Mouse (Mus musculus) liver, postnatal 0 days (tissue): Measurements from ENCODE around the gene Gsdmc4. TPM values are rescaled to one million over a fixed set of nuclear protein-coding genes. Genes with fewer than 3 reads are reported as not detected.
"Not testable (repeated sequence)": the region's sequence is repeated elsewhere in the genome, so short reads cannot be mapped to it uniquely, and the experiment has no call there.

Source experiments
- ATAC-seq: fragments of 200-750 bp; cut with Nextera tagmentation; 2 replicates; pipeline ENCODE4 v1.8.0; 2017; ENCODE audit warnings: mild to moderate bottlenecking, moderate library complexity
- DNase-seq: peaks from one replicate; pipeline ENCODE4 v3.0.0-alpha.2; 2016
- H3K27ac ChIP-seq: fragments of 300-500 bp; sonication (generic); 2 replicates; pipeline ENCODE4 v1.5.1; 2014; ENCODE audit warnings: antibody characterized with exemption, moderate library complexity, mild to moderate bottlenecking, low read depth
- H3K27me3 ChIP-seq: fragments of 300-500 bp; sonication (generic); 2 replicates; pipeline ENCODE4 v1.6.1; 2014; ENCODE audit warnings: low read length, control low read depth, mixed read lengths; ENCODE audit not compliant: insufficient read depth
- H3K36me3 ChIP-seq: fragments of 300-500 bp; sonication (generic); replicated peaks from 2 replicates; pipeline ENCODE4 v1.6.1; 2014; ENCODE audit warnings: mild to moderate bottlenecking, control low read depth, low read length, moderate library complexity, mixed read lengths; ENCODE audit not compliant: insufficient read depth
- H3K4me1 ChIP-seq: fragments of 300-500 bp; sonication (generic); 2 replicates; pipeline ENCODE4 v1.6.1; 2014; ENCODE audit warnings: antibody characterized with exemption, mild to moderate bottlenecking, control low read depth; ENCODE audit not compliant: insufficient read depth
- H3K4me2 ChIP-seq: fragments of 300-500 bp; sonication (generic); 2 replicates; pipeline ENCODE4 v1.6.1; 2014; ENCODE audit warnings: low read depth, mild to moderate bottlenecking, low read length, moderate library complexity, mixed read lengths
- H3K4me3 ChIP-seq: fragments of 300-500 bp; sonication (generic); 2 replicates; pipeline ENCODE4 v1.5.1; 2014; ENCODE audit warnings: low read depth, low read length
- H3K9ac ChIP-seq: fragments of 300-500 bp; sonication (generic); replicated peaks from 2 replicates; pipeline ENCODE4 v1.6.1; 2014; ENCODE audit warnings: mild to moderate bottlenecking, moderate library complexity
- H3K9me3 ChIP-seq: fragments of 300-500 bp; sonication (generic); 2 replicates; pipeline ENCODE4 v1.6.1; 2016; ENCODE audit warnings: mild to moderate bottlenecking, control low read depth, low read length, mixed read lengths
- CTCF ChIP-seq: sonication (generic); IDR thresholded peaks from 2 replicates; pipeline ENCODE4 v1.5.1; 2016; ENCODE audit warnings: antibody characterized with exemption, low read depth
- EP300 ChIP-seq: IDR thresholded peaks from 2 replicates; pipeline ENCODE4 v1.6.1; 2016; ENCODE audit warnings: antibody characterized with exemption, low read depth, mild to moderate bottlenecking
- WGBS: fragments of 180-500 bp; shearing (Covaris S2); extraction: QIAGEN DNeasy Blood & Tissue Kit; methylation state at CpG from one replicate; pipeline ENCODE4 v1.1.7; 2014; ENCODE audit not compliant: insufficient replicate concordance; 5-methylcytosine and 5-hydroxymethylcytosine counted together
- polyA plus RNA-seq: library from polyadenylated mRNA; unstranded; fragments of >200 nt; fragmentation: Nextera tagmentation; extraction: Ambion mirVana; gene quantifications from 2 replicates; pipeline ENCODE4 v1.2.1, GENCODE M21; 2015

Gene Gsdmc4
- not detected in 2 replicates for polyA plus RNA-seq

- DNase-seq, H3K9ac ChIP-seq, H3K4me1 ChIP-seq, ATAC-seq, H3K27ac ChIP-seq, H3K36me3 ChIP-seq, H3K4me2 ChIP-seq, H3K9me3 ChIP-seq, H3K27me3 ChIP-seq, H3K4me3 ChIP-seq: not testable (repeated sequence)
- WGBS: 70% methylated on average over 2 of the region's 2 CpGs
Measured at GRCm38 (mm10) chr15:63912197-63912596, at the start of gene Gsdmc4. TSS of gene Gsdmc4 (minus strand) at chr15:63912297.

GRCm38 (mm10) chr15:63960542-63960941, 48.4 kb upstream of the Gsdmc4 start:
- Histone ChIP-seq H3K4me2 (no peak overlapping the region), H3K27me3 (no peaks in the 10 kb centered on the region), H3K27ac (no peak overlapping the region), H3K9me3 (no peaks in the 10 kb centered on the region), H3K9ac (no peak overlapping the region), H3K4me3 (no peak overlapping the region), H3K36me3 (no peaks in the 10 kb centered on the region), H3K4me1 (no peaks in the 10 kb centered on the region)
- DNase-seq: no peak
- TF ChIP-seq CTCF (no peak), EP300 (no peak)
- no peak for ATAC-seq
- 85% methylated on average over 2 of the region's 2 CpGs for WGBS

- TF ChIP-seq CTCF: no peak
- no peak for TF ChIP-seq EP300
- no peak overlapping the region for H3K27ac ChIP-seq
- H3K36me3 ChIP-seq: no peaks in the 10 kb centered on the region
- DNase-seq: no peak
- no peak overlapping the region for H3K4me2 ChIP-seq
- no peak overlapping the region for H3K4me3 ChIP-seq
- H3K27me3 ChIP-seq: no peaks in the 10 kb centered on the region
- H3K9ac ChIP-seq: no peak overlapping the region
- H3K4me1 ChIP-seq: no peaks in the 10 kb centered on the region
- no peaks in the 10 kb centered on the region for H3K9me3 ChIP-seq
- ATAC-seq: no peak
Measured at GRCm38 (mm10) chr15:63957553-63957952, 45.5 kb upstream of the Gsdmc4 start.

- 78% methylated on average over 4 of the region's 4 CpGs for WGBS
- no peak overlapping the region for H3K9ac ChIP-seq
- H3K27ac ChIP-seq: no peak overlapping the region
- DNase-seq (no peak), ATAC-seq (no peak)
- no peaks in the 10 kb centered on the region for H3K27me3 ChIP-seq
- H3K9me3 ChIP-seq: no peaks in the 10 kb centered on the region
- no peak for TF ChIP-seq CTCF
- TF ChIP-seq EP300: no peak
- H3K4me1 ChIP-seq: no peaks in the 10 kb centered on the region
- no peak overlapping the region for H3K4me3 ChIP-seq
- no peak overlapping the region for H3K4me2 ChIP-seq
- H3K36me3 ChIP-seq: peaks cover 8% of the 10 kb centered on the region
Measured at GRCm38 (mm10) chr15:63953256-63953655, 41.2 kb upstream of the Gsdmc4 start.

- H3K4me2 ChIP-seq: no peak overlapping the region
- H3K36me3 ChIP-seq: peaks cover 47% of the 10 kb centered on the region
- TF ChIP-seq EP300: no peak
- TF ChIP-seq CTCF: no peak
- DNase-seq (no peak), ATAC-seq (no peak)
- H3K9ac ChIP-seq: no peak overlapping the region
- H3K4me3 ChIP-seq: no peak overlapping the region
- no peaks in the 10 kb centered on the region for H3K4me1 ChIP-seq
- no peak overlapping the region for H3K27ac ChIP-seq
- H3K27me3 ChIP-seq: no peaks in the 10 kb centered on the region
- 84% methylated on average over 1 of the region's 1 CpGs for WGBS
- no peaks in the 10 kb centered on the region for H3K9me3 ChIP-seq
Measured at GRCm38 (mm10) chr15:63941221-63941620, 29.1 kb upstream of the Gsdmc4 start.

- Histone ChIP-seq H3K27me3 (no peaks in the 10 kb centered on the region), H3K36me3 (peaks cover 63% of the 10 kb centered on the region), H3K4me1 (no peaks in the 10 kb centered on the region), H3K4me3 (no peak overlapping the region), H3K27ac (no peak overlapping the region), H3K4me2 (no peak overlapping the region), H3K9ac (no peak overlapping the region), H3K9me3 (no peaks in the 10 kb centered on the region)
- ATAC-seq (no peak), DNase-seq (no peak)
- 80% methylated on average over 1 of the region's 1 CpGs for WGBS
- TF ChIP-seq CTCF (no peak), EP300 (no peak)
Measured at GRCm38 (mm10) chr15:63932656-63933055, 20.6 kb upstream of the Gsdmc4 start.

- TF ChIP-seq EP300: no peak
- TF ChIP-seq CTCF: no peak
- H3K9ac ChIP-seq: no peak overlapping the region
Measured at GRCm38 (mm10) chr15:63931404-63931803, 19.3 kb upstream of the Gsdmc4 start.

More at GRCm38 (mm10) chr15:63931404-63931803, 19.3 kb upstream of the Gsdmc4 start:
- DNase-seq: no peak
- WGBS: 93% methylated on average over 1 of the region's 1 CpGs
- Histone ChIP-seq H3K9me3 (no peaks in the 10 kb centered on the region), H3K4me3 (no peak overlapping the region), H3K27me3 (no peaks in the 10 kb centered on the region), H3K4me2 (no peak overlapping the region), H3K27ac (no peak overlapping the region), H3K36me3 (peaks cover 58% of the 10 kb centered on the region), H3K4me1 (no peaks in the 10 kb centered on the region)
- ATAC-seq: no peak
